ENCODE assay signal across 10 mouse cellular contexts in the genomic region with DNA sequence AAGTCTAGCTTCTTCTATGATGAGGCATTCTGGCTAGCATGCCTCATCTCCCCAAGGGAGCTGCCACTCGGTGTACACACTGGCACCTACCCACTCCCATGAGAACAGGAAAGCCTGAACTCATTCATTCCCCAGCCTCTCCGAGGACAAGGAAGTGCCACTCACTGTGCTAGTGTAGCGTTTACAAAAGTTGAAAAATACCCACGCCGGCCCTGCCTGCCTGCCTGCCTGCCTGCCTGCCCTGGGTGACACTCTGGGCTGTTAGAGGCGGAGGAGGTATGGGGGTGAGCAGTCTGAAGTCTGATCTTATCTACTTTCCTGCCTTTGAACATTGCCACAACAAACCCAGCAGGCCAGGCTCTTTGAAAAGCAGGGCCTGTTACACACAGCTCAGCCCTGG. TPM values are rescaled to one million over a fixed set of nuclear protein-coding genes. Genes with fewer than 3 reads are reported as not detected.
A peak's percentile ranks its signal among the peaks of the same experiment; 100 is the strongest.
DNase-seq lines count a peak whose midpoint lies in the region; ATAC-seq and TF ChIP-seq lines count a peak whose summit lies in the region.
"Had no signal": no experiment of that assay in that cellular context is flagged by ENCODE, and none has a peak within 500 bp of the region (broad histone marks: within the 10 kb centered on the region; RNA-seq: fewer than 3 reads in every experiment).

No protein-coding gene starts in this region.

- no peak overlapping the region for H3K4me2 ChIP-seq in hindbrain, embryonic 13.5 days
- no peak overlapping the region for H3K4me2 ChIP-seq in hindbrain, embryonic 12.5 days (replicated peaks)
- H3K4me2 ChIP-seq in intestine, postnatal 0 days (replicated peaks; ENCODE audit: low read depth) = no peak overlapping the region
- H3K4me2 ChIP-seq in midbrain, postnatal 0 days (ENCODE audit: low read depth, low read length, poor library complexity, severe bottlenecking) = no peak overlapping the region

- H3K27ac ChIP-seq in hindbrain, embryonic 13.5 days = peak overlapping the region; percentile 3; the same call in 1 of the 2 replicates
- no peak overlapping the region for H3K27ac ChIP-seq in hindbrain, embryonic 12.5 days
- no peak overlapping the region; the same call in 1 of the 2 replicates for H3K27ac ChIP-seq in intestine, postnatal 0 days (ENCODE audit: low read depth, low read length)
- H3K27ac ChIP-seq in small intestine, adult 2 months (ENCODE audit: insufficient read depth, low read depth, low read length) = 0 out of 2 replicates have a peak overlapping the region, but pooled peaks have one; percentile 3
- H3K27ac ChIP-seq in midbrain, postnatal 0 days (ENCODE audit: low read depth, low read length) = no peak overlapping the region

- no peak overlapping the region for H3K9ac ChIP-seq in hindbrain, embryonic 13.5 days
- no peak overlapping the region for H3K9ac ChIP-seq in hindbrain, embryonic 12.5 days
- peak overlapping the region; percentile 7; the same call in 1 of the 2 replicates for H3K9ac ChIP-seq in intestine, postnatal 0 days (ENCODE audit: low read depth, low read length)
- no peak overlapping the region for H3K9ac ChIP-seq in midbrain, postnatal 0 days (replicated peaks; ENCODE audit: low read length, poor library complexity, severe bottlenecking)

- no peaks in the 10 kb centered on the region for H3K27me3 ChIP-seq in hindbrain, embryonic 13.5 days
- no peaks in the 10 kb centered on the region for H3K27me3 ChIP-seq in hindbrain, embryonic 12.5 days
- no peaks in the 10 kb centered on the region for H3K27me3 ChIP-seq in intestine, postnatal 0 days (replicated peaks; ENCODE audit: control insufficient read depth, insufficient read depth, low read length)
- H3K27me3 ChIP-seq in small intestine, adult 2 months (ENCODE audit: control insufficient read depth, insufficient read depth, low read length) = no peaks in the 10 kb centered on the region
- H3K27me3 ChIP-seq in midbrain, postnatal 0 days (ENCODE audit: insufficient read depth, low read length) = no peaks in the 10 kb centered on the region

- H3K4me1 ChIP-seq in hindbrain, embryonic 13.5 days (replicated peaks) = peaks cover 33% of the 10 kb centered on the region
- peaks cover 16% of the 10 kb centered on the region for H3K4me1 ChIP-seq in hindbrain, embryonic 12.5 days
- H3K4me1 ChIP-seq in intestine, postnatal 0 days (replicated peaks; ENCODE audit: control insufficient read depth, insufficient read depth, low read length) = peaks cover 19% of the 10 kb centered on the region
- peaks cover 38% of the 10 kb centered on the region for H3K4me1 ChIP-seq in small intestine, adult 2 months (ENCODE audit: control insufficient read depth, insufficient read depth, insufficient read length, low read length)
- H3K4me1 ChIP-seq in midbrain, postnatal 0 days (ENCODE audit: insufficient read depth, low read length) = 0 out of 2 replicates have a peak, but pooled peaks cover 2% of the 10 kb centered on the region

- WGBS in hindbrain, embryonic 13.5 days = 82% methylated on average over 6 of the region's 6 CpGs
- WGBS in hindbrain, embryonic 12.5 days = 69% methylated on average over 6 of the region's 6 CpGs
- WGBS in intestine, postnatal 0 days = 28% methylated on average over 6 of the region's 6 CpGs
- 22% methylated on average over 6 of the region's 6 CpGs for WGBS in small intestine, adult 2 months
- WGBS in midbrain, postnatal 0 days = 75% methylated on average over 6 of the region's 6 CpGs

- H3K9me3 ChIP-seq in hindbrain, embryonic 13.5 days = no peaks in the 10 kb centered on the region
- H3K9me3 ChIP-seq in hindbrain, embryonic 12.5 days (replicated peaks) = no peaks in the 10 kb centered on the region
- no peaks in the 10 kb centered on the region for H3K9me3 ChIP-seq in intestine, postnatal 0 days (ENCODE audit: control insufficient read depth)
- H3K9me3 ChIP-seq in midbrain, postnatal 0 days (ENCODE audit: low read length) = no peaks in the 10 kb centered on the region

- no peak for TF ChIP-seq CTCF in intestine, postnatal 0 days (IDR thresholded peaks at IDR 0.05; ENCODE audit: low read depth)
- no peak for TF ChIP-seq CTCF in small intestine, adult 2 months (IDR thresholded peaks at IDR 0.05; ENCODE audit: extremely low read depth, insufficient read length, insufficient replicate concordance, low read depth, low read length)
- TF ChIP-seq CTCF in midbrain, postnatal 0 days (IDR thresholded peaks at IDR 0.05) = no peak

- no peak for TF ChIP-seq POLR2A in small intestine, adult 2 months (IDR thresholded peaks at IDR 0.05; ENCODE audit: low read depth, low read length)

- DNase-seq in CD8-positive naive resting alpha-beta T cell, adult 2 months (ENCODE audit: low read depth in 2 of 2, low spot score in 2 of 2) = peak; percentile 80 to 86
- no peak for DNase-seq in midbrain, postnatal 0 days (ENCODE audit: low spot score)
- no peak for DNase-seq in cerebellum, adult 9-11 months
- no peak for DNase-seq in left cerebral cortex, postnatal 14 days (ENCODE audit: low spot score in 2 of 2)
- DNase-seq: retina, postnatal 1 day had no signal

- H3K4me3 ChIP-seq in hindbrain, embryonic 13.5 days = no peak overlapping the region
- H3K4me3 ChIP-seq in hindbrain, embryonic 12.5 days = no peak overlapping the region
- H3K4me3 ChIP-seq in intestine, postnatal 0 days (ENCODE audit: low read depth, low read length) = no peak overlapping the region
- no peak overlapping the region for H3K4me3 ChIP-seq in small intestine, adult 2 months (ENCODE audit: low read depth, low read length)
- H3K4me3 ChIP-seq in midbrain, postnatal 0 days (ENCODE audit: low read depth, low read length) = no peak overlapping the region

- intact Hi-C loops in left cerebral cortex, postnatal 14 days (cut with DNase I) = no loop called here

- H3K36me3 ChIP-seq in hindbrain, embryonic 13.5 days = no peaks in the 10 kb centered on the region
- H3K36me3 ChIP-seq in hindbrain, embryonic 12.5 days = no peaks in the 10 kb centered on the region
- peaks cover 3% of the 10 kb centered on the region; the same call in 1 of the 2 replicates for H3K36me3 ChIP-seq in intestine, postnatal 0 days (ENCODE audit: control insufficient read depth, insufficient read depth)
- no peaks in the 10 kb centered on the region for H3K36me3 ChIP-seq in small intestine, adult 2 months (ENCODE audit: control insufficient read depth, insufficient read depth, low read length)
- H3K36me3 ChIP-seq in midbrain, postnatal 0 days (ENCODE audit: insufficient read depth, low read length) = no peaks in the 10 kb centered on the region

- ATAC-seq in hindbrain, embryonic 13.5 days (ENCODE audit: low FRiP score) = no peak
- no peak for ATAC-seq in hindbrain, embryonic 12.5 days (ENCODE audit: low FRiP score)
- no peak for ATAC-seq in intestine, postnatal 0 days
- ATAC-seq in midbrain, postnatal 0 days (ENCODE audit: low FRiP score) = no peak
- ATAC-seq: forebrain, embryonic 16.5 days had no signal

RNA-seq across cellular contexts. Expression of gene Smad3, which starts 37.1 kb away (rescaled TPM):
- 11.9 and 12.0 TPM in 2 replicates for polyA plus RNA-seq in hindbrain, embryonic 13.5 days (2015; fragmentation: Nextera tagmentation; extraction: Ambion mirVana)
- polyA plus RNA-seq in hindbrain, embryonic 12.5 days (2016; fragmentation: Nextera tagmentation; extraction: Ambion mirVana) = 24.1 and 25.4 TPM in 2 replicates
- polyA plus RNA-seq in intestine, postnatal 0 days (2015; fragmentation: Nextera tagmentation; extraction: Ambion mirVana) = 5.0 and 5.7 TPM in 2 replicates
- 13.9 and 21.6 TPM in 2 replicates for polyA plus RNA-seq in small intestine, adult 2 months (2012; rRNA removed)
- 13.2 and 20.6 TPM in 2 replicates for total RNA-seq in midbrain, postnatal 0 days (2014; rRNA removed)
- 4.0 TPM in 2 replicates for polyA plus RNA-seq in midbrain, postnatal 0 days (2015; fragmentation: Nextera tagmentation; extraction: Ambion mirVana)
- total RNA-seq in left cerebral cortex, postnatal 14 days (2021) = 10 to 100 TPM; 36.9 to 38.3 TPM

Comparison
In these comparisons a context has a peak if more than half of its experiments do, and no peak if none do; other contexts are left out.
1. H3K27ac ChIP-seq: peak in hindbrain, embryonic 13.5 days (single experiment) and small intestine, adult 2 months (single experiment); none in hindbrain, embryonic 12.5 days (single experiment), intestine, postnatal 0 days (single experiment) and midbrain, postnatal 0 days (single experiment).
2. DNase-seq: peak in CD8-positive naive resting alpha-beta T cell, adult 2 months (2 of 2); none in midbrain, postnatal 0 days (single experiment), cerebellum, adult 9-11 months (single experiment) and left cerebral cortex, postnatal 14 days (0 of 2).